Mouse (Mus musculus) yolk sac, embryonic 10.5 days (tissue): ENCODE results near the gene Fanci.

Source experiments
- DNase-seq: peaks from one replicate; pipeline ENCODE4 v3.0.0-alpha.2; 2017; ENCODE audit warnings: low spot score

The Fanci gene

GRCm38 (mm10) chr7:79387991-79388390, 3.7 kb upstream of the Fanci start:
- DNase-seq: no peak

- DNase-seq: no peak
Observed at GRCm38 (mm10) chr7:79388671-79389206, 3.0 kb upstream of the Fanci start.

- no peak for DNase-seq
Observed at GRCm38 (mm10) chr7:79390141-79390708, 1.5 kb upstream of the Fanci start.

GRCm38 (mm10) chr7:79391471-79391870, 258 bp upstream of the Fanci start:
- DNase-seq: no peak

GRCm38 (mm10) chr7:79392860-79393513, 1.3 kb downstream of the Fanci start:
- DNase-seq: peak; percentile 26

GRCm38 (mm10) chr7:79393924-79394323, 2.2 kb downstream of the Fanci start:
- DNase-seq: no peak

- no peak for DNase-seq
Observed at GRCm38 (mm10) chr7:79394666-79395065, 2.9 kb downstream of the Fanci start.

GRCm38 (mm10) chr7:79395186-79395585, 3.5 kb downstream of the Fanci start:
- no peak for DNase-seq

- no peak for DNase-seq
Observed at GRCm38 (mm10) chr7:79397446-79397963, 5.8 kb downstream of the Fanci start.

- DNase-seq: no peak
Observed at GRCm38 (mm10) chr7:79398426-79398825, 6.7 kb downstream of the Fanci start.

- DNase-seq: no peak
Observed at GRCm38 (mm10) chr7:79398971-79399370, 7.2 kb downstream of the Fanci start.

GRCm38 (mm10) chr7:79400296-79400695, 8.6 kb downstream of the Fanci start:
- DNase-seq: no peak

- DNase-seq: no peak
Observed at GRCm38 (mm10) chr7:79414449-79415375, 23.0 kb downstream of the Fanci start.

GRCm38 (mm10) chr7:79419950-79420349, 28.2 kb downstream of the Fanci start:
- no peak for DNase-seq

GRCm38 (mm10) chr7:79422876-79423275, 31.1 kb downstream of the Fanci start:
- no peak for DNase-seq

GRCm38 (mm10) chr7:79425804-79426203, 34.1 kb downstream of the Fanci start:
- no peak for DNase-seq

GRCm38 (mm10) chr7:79428243-79428642, 36.5 kb downstream of the Fanci start:
- peak; percentile 67 for DNase-seq

GRCm38 (mm10) chr7:79440035-79440434, 48.3 kb downstream of the Fanci start:
- no peak for DNase-seq

GRCm38 (mm10) chr7:79447048-79447447, 55.3 kb downstream of the Fanci start:
- DNase-seq: no peak

GRCm38 (mm10) chr7:79447486-79447885, 55.8 kb downstream of the Fanci start:
- DNase-seq: no peak

- DNase-seq: no peak
Observed at GRCm38 (mm10) chr7:79461721-79462120, 70.0 kb downstream of the Fanci start.

- peak; percentile 76 for DNase-seq
Observed at GRCm38 (mm10) chr7:79463376-79464077, 71.8 kb downstream of the Fanci start.
